Mouse (Mus musculus) neural tube, embryonic 13.5 days (tissue): ENCODE data around the gene Gm11564. TPM values are rescaled to one million over a fixed set of nuclear protein-coding genes. Genes with fewer than 3 reads are reported as not detected.
"Not testable (repeated sequence)": the region's sequence is repeated elsewhere in the genome, so short reads cannot be mapped to it uniquely, and the experiment has no call there.

ENCODE experiments used
- ATAC-seq: fragments of 200-750 bp; cut with Nextera tagmentation; 2 replicates; pipeline ENCODE4 v1.8.0; 2017; ENCODE audit warnings: low read depth, mild to moderate bottlenecking, moderate TSS enrichment, moderate library complexity
- H3K27ac ChIP-seq: fragments of 300-500 bp; sonication (generic); replicated peaks from 2 replicates; pipeline ENCODE4 v1.5.1; 2015; ENCODE audit warnings: moderate library complexity, mild to moderate bottlenecking, inconsistent platforms
- H3K27me3 ChIP-seq: fragments of 300-500 bp; sonication (generic); 2 replicates; pipeline ENCODE4 v1.6.1; 2015; ENCODE audit warnings: mild to moderate bottlenecking, inconsistent platforms
- H3K36me3 ChIP-seq: fragments of 300-500 bp; sonication (generic); 2 replicates; pipeline ENCODE4 v1.6.1; 2015; ENCODE audit warnings: mild to moderate bottlenecking, inconsistent platforms
- H3K4me1 ChIP-seq: fragments of 300-500 bp; sonication (generic); replicated peaks from 2 replicates; pipeline ENCODE4 v1.6.1; 2015; ENCODE audit warnings: inconsistent platforms
- H3K4me2 ChIP-seq: fragments of 300-500 bp; sonication (generic); 2 replicates; pipeline ENCODE4 v1.6.1; 2015; ENCODE audit warnings: inconsistent platforms, mild to moderate bottlenecking, moderate library complexity
- H3K4me3 ChIP-seq: fragments of 300-500 bp; sonication (generic); 2 replicates; pipeline ENCODE4 v1.5.1; 2015; ENCODE audit warnings: mild to moderate bottlenecking, inconsistent platforms
- H3K9ac ChIP-seq: fragments of 300-500 bp; sonication (generic); 2 replicates; pipeline ENCODE4 v1.6.1; 2015; ENCODE audit warnings: moderate library complexity, mild to moderate bottlenecking, inconsistent platforms
- H3K9me3 ChIP-seq: fragments of 300-500 bp; sonication (generic); 2 replicates; pipeline ENCODE4 v1.6.1; 2016; ENCODE audit warnings: inconsistent platforms
- WGBS: fragments of 180-500 bp; shearing (Covaris S2); methylation state at CpG from one replicate; pipeline ENCODE4 v1.1.7; 2015; 5-methylcytosine and 5-hydroxymethylcytosine counted together
- polyA plus RNA-seq: library from polyadenylated mRNA; unstranded; fragments of >200 nt; fragmentation: Nextera tagmentation; extraction: Ambion mirVana; gene quantifications from 2 replicates; pipeline ENCODE4 v1.2.1, GENCODE M21; 2015

Gm11564 gene
- polyA plus RNA-seq, 1 experiment from 2014 or later, result not detected

DNA sequence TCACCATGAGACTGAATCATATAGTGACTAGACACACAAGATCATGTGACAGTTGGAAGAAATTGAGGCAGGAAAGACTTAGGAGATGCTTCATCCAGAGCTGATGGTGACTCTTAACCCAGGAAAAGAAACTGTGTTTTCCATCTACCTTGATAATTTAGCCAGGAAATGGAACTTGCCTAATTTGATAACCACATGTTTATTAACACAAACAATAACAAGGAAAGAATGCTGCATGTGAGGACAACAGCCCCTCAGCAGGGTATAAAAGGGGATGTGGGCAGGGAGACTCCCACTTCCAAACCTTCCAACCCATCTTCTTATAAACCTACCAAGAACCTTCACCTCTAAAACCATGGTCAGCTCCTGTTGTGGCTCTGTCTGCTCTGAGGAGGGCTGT is 30.6 kb downstream of the Gm11564 start, which contains the start of gene Krtap4-9:
Gene Krtap4-9 (plus strand): TSS at position 301 of the 400 bp plus-strand sequence.
- H3K27me3 ChIP-seq, H3K4me1 ChIP-seq, H3K9ac ChIP-seq, H3K4me2 ChIP-seq, H3K4me3 ChIP-seq, H3K36me3 ChIP-seq, H3K9me3 ChIP-seq, H3K27ac ChIP-seq, ATAC-seq: not testable (repeated sequence)

DNA sequence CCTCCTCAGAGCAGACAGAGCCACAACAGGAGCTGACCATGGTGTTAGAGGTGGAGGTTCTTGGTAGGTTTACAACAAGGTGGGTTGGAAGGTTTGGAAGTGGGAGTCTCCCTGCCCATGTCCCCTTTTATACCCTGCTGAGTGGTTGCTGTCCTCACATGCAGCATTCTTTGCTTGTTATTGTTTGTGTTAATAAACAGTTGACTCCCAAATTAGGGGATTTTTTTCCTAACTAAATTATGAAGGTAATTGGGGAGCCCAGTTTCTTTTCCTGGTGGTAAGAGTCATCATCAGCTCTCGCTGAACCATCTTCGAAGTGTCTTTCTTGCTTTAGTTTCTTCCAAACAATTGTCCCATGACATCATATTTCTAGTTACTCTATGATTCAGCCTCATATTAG is 34.9 kb downstream of the Gm11564 start, which contains the start of gene Krtap4-8:
Gene Krtap4-8 (minus strand): TSS at position 101 of the 400 bp plus-strand sequence.
- no peak within 1 kb of the TSS for H3K27ac ChIP-seq
- no peaks in the 10 kb centered on the region for H3K27me3 ChIP-seq
- no peak for ATAC-seq
- no peak within 1 kb of the TSS for H3K4me2 ChIP-seq
- H3K4me3 ChIP-seq, result no peak within 1 kb of the TSS
- H3K4me1 ChIP-seq, result peaks cover 4% of the 10 kb centered on the region; the same call in 1 of the 2 replicates
- no peaks in the 10 kb centered on the region for H3K9me3 ChIP-seq
- no peak within 1 kb of the TSS for H3K9ac ChIP-seq
- H3K36me3 ChIP-seq, result no peaks in the 10 kb centered on the region
- 93% methylated on average over 2 of the region's 2 CpGs for WGBS

DNA sequence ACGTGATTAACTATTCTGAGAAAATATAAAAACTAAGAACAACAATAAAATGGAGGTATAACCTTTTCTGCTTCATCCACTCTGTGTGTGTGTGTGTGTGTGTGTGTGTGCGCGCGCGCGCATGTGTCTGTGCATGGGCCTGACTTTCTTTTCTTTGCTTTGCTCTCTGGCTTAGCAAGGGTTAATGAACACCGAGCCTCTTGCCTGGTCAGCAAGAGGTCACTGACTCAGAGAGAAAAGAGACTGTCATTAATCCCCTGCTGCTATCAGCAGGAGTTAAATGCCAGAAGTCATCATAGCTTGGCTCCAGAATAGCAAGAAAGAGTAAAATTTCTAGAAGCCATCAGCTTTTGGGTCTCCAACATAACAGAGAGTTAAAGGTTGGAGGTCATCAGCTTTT is 37.1 kb downstream of the Gm11564 start:
- Histone ChIP-seq H3K36me3 (no peaks in the 10 kb centered on the region), H3K4me2 (no peak overlapping the region), H3K27me3 (no peaks in the 10 kb centered on the region), H3K4me1 (peaks cover 4% of the 10 kb centered on the region; the same call in 1 of the 2 replicates), H3K4me3 (no peak overlapping the region), H3K9ac (no peak overlapping the region), H3K27ac (no peak overlapping the region), H3K9me3 (no peaks in the 10 kb centered on the region)
- 26% methylated on average over 7 of the region's 7 CpGs for WGBS
- no peak for ATAC-seq

DNA sequence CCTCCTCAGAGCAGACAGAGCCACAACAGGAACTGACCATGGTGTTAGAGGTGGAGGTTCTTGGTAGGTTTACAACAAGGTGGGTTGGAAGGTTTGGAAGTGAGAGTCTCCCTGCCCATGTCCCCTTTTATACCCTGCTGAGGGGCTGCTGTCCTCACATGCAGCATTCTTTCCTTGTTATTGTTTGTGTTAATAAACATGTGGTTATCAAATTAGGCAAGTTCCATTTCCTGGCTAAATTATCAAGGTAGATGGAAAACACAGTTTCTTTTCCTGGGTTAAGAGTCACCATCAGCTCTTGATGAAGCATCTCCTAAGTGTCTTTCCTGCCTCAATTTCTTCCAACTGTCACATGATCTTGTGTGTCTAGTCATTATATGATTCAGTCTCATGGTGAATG is 42.7 kb downstream of the Gm11564 start, which contains the start of gene Gm11595:
Gene Gm11595 (minus strand): TSS at position 101 of the 400 bp plus-strand sequence.
- H3K27me3 ChIP-seq, H3K9me3 ChIP-seq, H3K4me3 ChIP-seq, ATAC-seq, H3K9ac ChIP-seq, H3K36me3 ChIP-seq, H3K4me2 ChIP-seq, H3K27ac ChIP-seq, H3K4me1 ChIP-seq: not testable (repeated sequence)

DNA sequence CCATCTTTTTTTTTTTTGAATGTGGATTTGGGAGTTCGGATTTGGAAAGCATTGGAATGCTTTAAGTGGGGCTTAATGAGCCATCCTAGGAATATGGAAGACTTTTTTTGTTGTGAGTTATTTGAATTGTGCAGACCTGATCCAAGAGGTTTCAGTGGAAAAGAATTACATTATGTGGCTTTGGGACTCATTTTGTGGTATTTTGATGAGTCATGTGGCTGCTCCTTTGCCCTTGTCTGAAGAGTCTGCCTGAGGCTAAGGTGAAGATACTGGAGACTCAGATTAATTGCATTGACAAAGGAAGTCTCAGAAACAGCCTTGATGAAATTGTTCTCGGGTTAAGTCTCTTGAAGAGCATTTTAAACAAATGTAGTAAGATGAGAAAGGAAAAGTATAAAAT is 47.1 kb downstream of the Gm11564 start:
- Histone ChIP-seq H3K4me3 (no peak overlapping the region), H3K36me3 (no peaks in the 10 kb centered on the region), H3K9ac (no peak overlapping the region), H3K4me2 (no peak overlapping the region), H3K9me3 (no peaks in the 10 kb centered on the region), H3K27me3 (no peaks in the 10 kb centered on the region), H3K27ac (no peak overlapping the region), H3K4me1 (no peaks in the 10 kb centered on the region)
- ATAC-seq, result no peak
- 83% methylated on average over 2 of the region's 2 CpGs for WGBS

Other genes starting within 250 kb of the Gm11564 start
- gene Krtap3-1, start 249.0 kb downstream of the Gm11564 start, polyA plus RNA-seq, result not detected in 2 replicates
- gene Krtap1-5, start 234.7 kb downstream of the Gm11564 start, polyA plus RNA-seq, result not detected in 2 replicates
- gene Krtap1-4, start 232.0 kb downstream of the Gm11564 start, polyA plus RNA-seq, result not detected in 2 replicates
- gene Krtap1-3, start 224.3 kb downstream of the Gm11564 start, polyA plus RNA-seq, result not detected in 2 replicates
- gene Krtap9-3, start 217.6 kb downstream of the Gm11564 start, polyA plus RNA-seq, result not detected in 2 replicates
- not detected in 2 replicates for gene Gm11938, start 212.4 kb downstream of the Gm11564 start, polyA plus RNA-seq
- gene Gm11937, start 205.5 kb downstream of the Gm11564 start, polyA plus RNA-seq, result not detected in 2 replicates
- not detected in 2 replicates for gene Krtap2-4, start 200.8 kb downstream of the Gm11564 start, polyA plus RNA-seq
- gene Gm11562, start 195.2 kb downstream of the Gm11564 start, polyA plus RNA-seq, result not detected in 2 replicates
- not detected in 2 replicates for gene Krtap4-1, start 187.4 kb downstream of the Gm11564 start, polyA plus RNA-seq
- gene Krtap4-2, start 180.6 kb downstream of the Gm11564 start, polyA plus RNA-seq, result not detected in 2 replicates
- gene Krtap4-7, start 171.6 kb downstream of the Gm11564 start, polyA plus RNA-seq, result not detected in 2 replicates
- gene Gm11555, start 165.4 kb downstream of the Gm11564 start, polyA plus RNA-seq, result not detected in 2 replicates
- gene Gm11563, start 156.7 kb downstream of the Gm11564 start, polyA plus RNA-seq, result not detected in 2 replicates
- gene Krtap4-6, start 149.7 kb downstream of the Gm11564 start, polyA plus RNA-seq, result not detected in 2 replicates
- gene Gm14190, start 124.9 kb downstream of the Gm11564 start, polyA plus RNA-seq, result not detected in 2 replicates
- not detected in 2 replicates for gene Gm14180, start 81.4 kb downstream of the Gm11564 start, polyA plus RNA-seq
- not detected in 2 replicates for gene Gm11595, start 42.8 kb downstream of the Gm11564 start, polyA plus RNA-seq
- gene Krtap4-8, start 35.0 kb downstream of the Gm11564 start, polyA plus RNA-seq, result not detected in 2 replicates
- not detected in 2 replicates for gene Krtap4-9, start 30.5 kb downstream of the Gm11564 start, polyA plus RNA-seq
- not detected in 2 replicates for gene Gm11596, start 22.2 kb downstream of the Gm11564 start, polyA plus RNA-seq
- not detected in 2 replicates for gene Gm11569, start 16.7 kb downstream of the Gm11564 start, polyA plus RNA-seq
- not detected in 2 replicates for gene Gm11554, start 11.2 kb downstream of the Gm11564 start, polyA plus RNA-seq
- gene Krtap4-13, start 5.8 kb downstream of the Gm11564 start, polyA plus RNA-seq, result not detected in 2 replicates
- not detected in 2 replicates for gene 2300003K06Rik, start 22.4 kb upstream of the Gm11564 start, polyA plus RNA-seq
- gene Krtap4-16, start 35.9 kb upstream of the Gm11564 start, polyA plus RNA-seq, result not detected in 2 replicates
- gene Gm11568, start 42.3 kb upstream of the Gm11564 start, polyA plus RNA-seq, result not detected in 2 replicates
- gene Gm11559, start 48.8 kb upstream of the Gm11564 start, polyA plus RNA-seq, result not detected in 2 replicates
- gene Krtap9-1, start 57.7 kb upstream of the Gm11564 start, polyA plus RNA-seq, result not detected in 2 replicates
- gene Gm11567, start 63.5 kb upstream of the Gm11564 start, polyA plus RNA-seq, result not detected in 2 replicates
- not detected in 2 replicates for gene Krtap31-1, start 92.3 kb upstream of the Gm11564 start, polyA plus RNA-seq
- gene Gm11565, start 99.1 kb upstream of the Gm11564 start, polyA plus RNA-seq, result not detected in 2 replicates
- gene Krtap31-2, start 120.6 kb upstream of the Gm11564 start, polyA plus RNA-seq, result not detected in 2 replicates
- gene Krtap9-5, start 132.8 kb upstream of the Gm11564 start, polyA plus RNA-seq, result not detected in 2 replicates
- gene Krtap29-1, start 163.4 kb upstream of the Gm11564 start, polyA plus RNA-seq, result not detected in 2 replicates
- gene Krtap16-1, start 170.9 kb upstream of the Gm11564 start, polyA plus RNA-seq, result not detected in 2 replicates
- gene Krtap17-1, start 178.3 kb upstream of the Gm11564 start, polyA plus RNA-seq, result 0.55 TPM in 1 of 2 replicates, not detected in the other
- not detected in 2 replicates for gene Krt33a, start 200.5 kb upstream of the Gm11564 start, polyA plus RNA-seq
- not detected in 2 replicates for gene Krt33b, start 214.2 kb upstream of the Gm11564 start, polyA plus RNA-seq
- not detected in 2 replicates for gene Krt34, start 225.9 kb upstream of the Gm11564 start, polyA plus RNA-seq
- gene Krt31, start 234.9 kb upstream of the Gm11564 start, polyA plus RNA-seq, result not detected in 2 replicates